Mouse (Mus musculus): Measurements from ENCODE around the gene Zfp652. TPM values are rescaled to one million over a fixed set of nuclear protein-coding genes. Genes with fewer than 3 reads are reported as not detected.

Gene Zfp652
- polyA plus RNA-seq, 1 experiment from 2014 or later: 28.4 TPM

DNA sequence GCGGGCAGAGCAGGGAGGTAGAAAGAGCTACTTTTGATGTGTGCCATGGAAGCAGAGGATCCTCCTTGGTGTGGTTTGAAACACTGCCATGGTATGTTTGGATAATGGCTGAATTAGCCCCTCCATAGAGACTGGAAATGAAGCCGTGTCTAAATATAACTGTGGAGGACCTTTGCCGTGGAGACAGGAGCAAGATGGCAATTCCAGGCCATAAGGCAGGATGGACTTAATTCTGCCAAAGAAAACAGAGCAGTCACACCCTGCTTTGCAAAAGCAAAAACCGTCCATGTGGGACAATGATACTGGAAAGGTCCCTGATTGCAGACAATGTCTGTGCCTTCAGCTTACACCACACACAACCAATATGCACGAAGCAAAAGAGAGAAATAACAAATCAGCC is 81.7 kb downstream of the Zfp652 start:
- Histone ChIP-seq H3K27me3 (replicated peaks) (peaks cover 16% of the 10 kb centered on the region), H3K27ac (no peak overlapping the region), H3K36me3 (replicated peaks) (no peaks in the 10 kb centered on the region), H3K9ac (no peak overlapping the region), H3K9me3 (no peaks in the 10 kb centered on the region), H3K4me2 (no peak overlapping the region), H3K4me1 (peaks cover 9% of the 10 kb centered on the region), H3K4me3 (no peak overlapping the region)
- no peak for ATAC-seq (replicated peaks)
- 72% methylated on average over 5 of the region's 5 CpGs for WGBS

GRCm38 (mm10) chr11:95795582-95795981 is 83.1 kb downstream of the Zfp652 start:
- no peak overlapping the region for H3K4me2 ChIP-seq
- H3K27ac ChIP-seq: no peak overlapping the region
- H3K27me3 ChIP-seq (replicated peaks): peaks cover 16% of the 10 kb centered on the region
- H3K36me3 ChIP-seq (replicated peaks): no peaks in the 10 kb centered on the region
- no peak for ATAC-seq (replicated peaks)
- H3K4me1 ChIP-seq: peaks cover 9% of the 10 kb centered on the region
- no peaks in the 10 kb centered on the region for H3K9me3 ChIP-seq
- no peak overlapping the region for H3K9ac ChIP-seq
- 70% methylated on average over 5 of the region's 5 CpGs for WGBS
- H3K4me3 ChIP-seq: no peak overlapping the region

DNA sequence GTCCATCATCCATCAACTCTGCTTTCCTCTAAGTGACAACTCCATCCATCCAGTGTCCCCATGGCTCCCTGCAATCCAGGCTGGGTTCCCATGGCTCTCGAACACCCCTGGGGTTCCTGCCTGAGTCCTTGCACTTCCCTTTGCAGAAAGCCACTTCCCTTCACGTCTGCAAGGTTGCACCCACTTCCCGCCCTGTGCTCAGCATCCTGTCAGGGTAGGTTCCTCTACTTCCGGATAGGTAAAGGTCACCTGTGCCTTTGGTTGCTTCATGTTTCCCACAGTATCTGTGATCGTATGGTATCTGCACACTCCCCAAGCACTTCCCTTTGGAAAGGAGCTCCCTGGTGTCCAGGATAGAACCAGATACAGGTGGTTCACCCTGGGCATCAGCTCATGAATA is 92.5 kb downstream of the Zfp652 start:
- no peak overlapping the region for H3K4me2 ChIP-seq
- no peaks in the 10 kb centered on the region for H3K27me3 ChIP-seq (replicated peaks)
- H3K9me3 ChIP-seq: no peaks in the 10 kb centered on the region
- H3K36me3 ChIP-seq (replicated peaks): no peaks in the 10 kb centered on the region
- H3K4me1 ChIP-seq: peaks cover 5% of the 10 kb centered on the region; the same call in 1 of the 2 replicates
- H3K27ac ChIP-seq: no peak overlapping the region
- no peak for ATAC-seq (replicated peaks)
- 66% methylated on average over 5 of the region's 5 CpGs for WGBS
- no peak overlapping the region for H3K4me3 ChIP-seq
- H3K9ac ChIP-seq: no peak overlapping the region

DNA sequence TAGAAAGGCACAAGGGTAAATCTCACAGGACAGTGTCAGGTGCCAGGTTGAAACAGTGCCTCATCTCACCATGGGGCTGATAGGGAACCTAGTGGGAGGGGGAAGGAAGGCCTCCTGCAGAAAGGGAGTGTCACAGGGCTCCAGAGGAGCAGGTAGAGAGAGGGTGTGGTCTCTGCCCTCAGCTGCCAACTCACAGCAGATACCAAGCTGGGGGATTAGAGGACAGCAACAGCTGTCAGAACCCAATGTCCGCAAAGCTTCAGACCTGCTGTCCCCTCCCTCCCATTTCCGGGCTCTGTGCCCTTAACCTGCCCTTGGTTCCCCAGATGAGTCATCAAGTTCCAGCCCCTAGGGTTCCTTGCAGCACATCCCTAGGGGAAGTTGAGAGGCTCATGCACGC is 93.1 kb downstream of the Zfp652 start:
- Histone ChIP-seq H3K27ac (no peak overlapping the region), H3K9me3 (no peaks in the 10 kb centered on the region), H3K4me3 (no peak overlapping the region), H3K9ac (no peak overlapping the region), H3K36me3 (replicated peaks) (no peaks in the 10 kb centered on the region), H3K4me2 (no peak overlapping the region), H3K4me1 (peaks cover 5% of the 10 kb centered on the region; the same call in 1 of the 2 replicates), H3K27me3 (replicated peaks) (no peaks in the 10 kb centered on the region)
- ATAC-seq (replicated peaks): no peak
- WGBS: 53% methylated on average over 3 of the region's 3 CpGs

GRCm38 (mm10) chr11:95807884-95808283 is 95.4 kb downstream of the Zfp652 start:
- no peak overlapping the region for H3K27ac ChIP-seq
- H3K9ac ChIP-seq: no peak overlapping the region
- H3K4me3 ChIP-seq: no peak overlapping the region
- WGBS: 80% methylated on average over 5 of the region's 5 CpGs
- H3K36me3 ChIP-seq (replicated peaks): no peaks in the 10 kb centered on the region
- no peaks in the 10 kb centered on the region for H3K27me3 ChIP-seq (replicated peaks)
- H3K4me2 ChIP-seq: no peak overlapping the region
- peaks cover 5% of the 10 kb centered on the region; the same call in 1 of the 2 replicates for H3K4me1 ChIP-seq
- ATAC-seq (replicated peaks): no peak
- H3K9me3 ChIP-seq: no peaks in the 10 kb centered on the region

GRCm38 (mm10) chr11:95808448-95809011 is 96.1 kb downstream of the Zfp652 start:
- Histone ChIP-seq H3K27ac (no peak overlapping the region), H3K4me2 (no peak overlapping the region), H3K27me3 (replicated peaks) (no peaks in the 10 kb centered on the region), H3K36me3 (replicated peaks) (no peaks in the 10 kb centered on the region), H3K9ac (no peak overlapping the region), H3K4me1 (peaks cover 5% of the 10 kb centered on the region; the same call in 1 of the 2 replicates), H3K4me3 (no peak overlapping the region), H3K9me3 (no peaks in the 10 kb centered on the region)
- no peak for ATAC-seq (replicated peaks)
- WGBS: 75% methylated on average over 5 of the region's 5 CpGs

DNA sequence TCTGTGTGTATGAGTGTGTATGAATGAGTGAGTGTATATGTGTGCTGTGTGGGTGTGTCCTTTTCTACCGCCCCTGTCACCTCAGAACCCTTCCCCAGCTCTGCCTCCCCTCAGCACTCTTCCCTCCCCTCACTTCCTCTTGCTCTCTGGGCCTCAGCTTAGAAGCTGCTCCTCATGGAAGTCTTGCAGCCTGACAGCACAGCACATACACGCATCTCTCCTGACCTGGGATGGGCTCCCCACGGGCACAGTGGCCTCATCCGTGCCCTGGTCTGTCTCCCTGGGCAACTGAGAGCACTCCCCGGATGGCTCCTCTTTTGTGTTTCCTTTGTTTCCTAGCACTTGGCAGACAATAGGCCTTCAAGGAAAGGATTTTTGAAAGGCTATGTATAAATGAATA is 97.1 kb downstream of the Zfp652 start:
- no peak overlapping the region for H3K4me3 ChIP-seq
- no peaks in the 10 kb centered on the region for H3K27me3 ChIP-seq (replicated peaks)
- no peak for ATAC-seq (replicated peaks)
- H3K36me3 ChIP-seq (replicated peaks): no peaks in the 10 kb centered on the region
- H3K27ac ChIP-seq: no peak overlapping the region
- no peak overlapping the region for H3K9ac ChIP-seq
- WGBS: 9% methylated on average over 5 of the region's 5 CpGs
- no peaks in the 10 kb centered on the region for H3K9me3 ChIP-seq
- no peak overlapping the region for H3K4me2 ChIP-seq
- H3K4me1 ChIP-seq: peaks cover 5% of the 10 kb centered on the region; the same call in 1 of the 2 replicates

- no peak for ATAC-seq (replicated peaks)
- H3K27ac ChIP-seq: no peak overlapping the region
- 64% methylated on average over 7 of the region's 7 CpGs for WGBS
- H3K9ac ChIP-seq: no peak overlapping the region
- no peak overlapping the region for H3K4me2 ChIP-seq
- no peak overlapping the region for H3K4me3 ChIP-seq
- H3K4me1 ChIP-seq: peaks cover 5% of the 10 kb centered on the region; the same call in 1 of the 2 replicates
- no peaks in the 10 kb centered on the region for H3K9me3 ChIP-seq
- H3K36me3 ChIP-seq (replicated peaks): no peaks in the 10 kb centered on the region
- H3K27me3 ChIP-seq (replicated peaks): no peaks in the 10 kb centered on the region
Observed at GRCm38 (mm10) chr11:95810828-95811227, 98.4 kb downstream of the Zfp652 start.

DNA sequence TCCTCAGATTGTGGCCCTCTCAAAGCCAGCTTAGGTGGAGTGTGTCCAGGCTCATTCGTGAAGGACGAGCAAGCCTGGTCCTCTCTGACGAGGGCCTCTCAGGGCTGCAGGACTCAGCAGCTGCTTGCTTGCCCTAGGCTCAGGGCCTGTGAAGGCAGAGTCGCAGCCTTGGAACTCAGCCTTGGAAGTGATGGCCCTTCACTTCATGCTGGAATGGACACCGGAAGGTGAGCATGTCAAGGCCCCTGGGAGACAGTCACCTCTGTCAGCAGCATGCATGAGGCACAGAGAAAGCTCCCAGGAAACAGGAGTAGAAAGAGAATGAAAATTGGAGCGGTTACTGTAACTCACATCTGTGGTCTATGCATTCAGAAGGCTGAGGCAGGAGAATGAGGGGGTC is 99.3 kb downstream of the Zfp652 start:
- Histone ChIP-seq H3K27me3 (replicated peaks) (no peaks in the 10 kb centered on the region), H3K9ac (no peak overlapping the region), H3K27ac (no peak overlapping the region), H3K4me2 (no peak overlapping the region), H3K36me3 (replicated peaks) (no peaks in the 10 kb centered on the region), H3K9me3 (no peaks in the 10 kb centered on the region), H3K4me1 (peaks cover 5% of the 10 kb centered on the region; the same call in 1 of the 2 replicates), H3K4me3 (no peak overlapping the region)
- 86% methylated on average over 6 of the region's 6 CpGs for WGBS
- no peak for ATAC-seq (replicated peaks)

DNA sequence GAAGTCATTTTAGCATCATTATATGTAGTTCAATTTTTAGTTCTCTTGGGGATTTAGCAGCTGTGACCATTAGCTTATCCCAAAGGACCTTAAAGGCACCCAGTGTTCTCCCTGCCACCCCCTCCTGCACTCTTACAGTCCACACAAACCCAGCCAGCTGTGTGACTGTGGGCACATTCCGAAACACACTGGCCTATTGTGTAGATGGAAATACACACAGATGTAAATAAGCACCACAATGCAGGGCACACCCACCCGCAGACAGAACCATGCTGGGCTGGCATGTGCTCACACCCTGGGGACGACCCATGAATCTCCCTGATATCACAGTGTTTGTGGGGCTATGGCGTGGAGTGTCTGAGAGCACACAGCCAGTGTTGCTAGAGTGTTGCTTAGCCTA is 99.8 kb downstream of the Zfp652 start:
- H3K4me2 ChIP-seq: no peak overlapping the region
- no peak overlapping the region for H3K9ac ChIP-seq
- peaks cover 5% of the 10 kb centered on the region; the same call in 1 of the 2 replicates for H3K4me1 ChIP-seq
- ATAC-seq (replicated peaks): no peak
- no peak overlapping the region for H3K27ac ChIP-seq
- no peak overlapping the region for H3K4me3 ChIP-seq
- 63% methylated on average over 4 of the region's 4 CpGs for WGBS
- no peaks in the 10 kb centered on the region for H3K36me3 ChIP-seq (replicated peaks)
- no peaks in the 10 kb centered on the region for H3K9me3 ChIP-seq
- no peaks in the 10 kb centered on the region for H3K27me3 ChIP-seq (replicated peaks)

GRCm38 (mm10) chr11:95814101-95814500 is 101.6 kb downstream of the Zfp652 start:
- WGBS: 91% methylated on average over 2 of the region's 2 CpGs
- no peak overlapping the region for H3K27ac ChIP-seq
- no peak for ATAC-seq (replicated peaks)
- no peak overlapping the region for H3K4me2 ChIP-seq
- H3K4me3 ChIP-seq: no peak overlapping the region
- H3K9me3 ChIP-seq: no peaks in the 10 kb centered on the region
- no peaks in the 10 kb centered on the region for H3K36me3 ChIP-seq (replicated peaks)
- peaks cover 5% of the 10 kb centered on the region; the same call in 1 of the 2 replicates for H3K4me1 ChIP-seq
- no peaks in the 10 kb centered on the region for H3K27me3 ChIP-seq (replicated peaks)
- no peak overlapping the region for H3K9ac ChIP-seq

- Histone ChIP-seq H3K27me3 (replicated peaks) (no peaks in the 10 kb centered on the region), H3K27ac (no peak overlapping the region), H3K4me1 (peaks cover under 1% of the 10 kb centered on the region; the same call in 1 of the 2 replicates), H3K36me3 (replicated peaks) (no peaks in the 10 kb centered on the region), H3K4me3 (no peak overlapping the region), H3K9me3 (no peaks in the 10 kb centered on the region), H3K9ac (no peak overlapping the region), H3K4me2 (no peak overlapping the region)
- no peak for ATAC-seq (replicated peaks)
- WGBS: 77% methylated on average over 5 of the region's 5 CpGs
Observed at GRCm38 (mm10) chr11:95814857-95815256, 102.4 kb downstream of the Zfp652 start.

GRCm38 (mm10) chr11:95815412-95815811 is 102.9 kb downstream of the Zfp652 start:
- ATAC-seq (replicated peaks): no peak
- H3K4me3 ChIP-seq: no peak overlapping the region
- H3K4me1 ChIP-seq: no peaks in the 10 kb centered on the region
- H3K9ac ChIP-seq: no peak overlapping the region
- H3K36me3 ChIP-seq (replicated peaks): no peaks in the 10 kb centered on the region
- no peaks in the 10 kb centered on the region for H3K9me3 ChIP-seq
- no peaks in the 10 kb centered on the region for H3K27me3 ChIP-seq (replicated peaks)
- 79% methylated on average over 9 of the region's 9 CpGs for WGBS
- no peak overlapping the region for H3K4me2 ChIP-seq
- H3K27ac ChIP-seq: no peak overlapping the region
